In genomic region chr4:58417319-58417718, GRCm38 (mm10) we compare ENCODE assay signal across 15 mouse cellular contexts.
A peak's percentile ranks its signal among the peaks of the same experiment; 100 is the strongest.
DNase-seq lines count a peak whose midpoint lies in the region; ATAC-seq and TF ChIP-seq lines count a peak whose summit lies in the region.
"Had no signal": no experiment of that assay in that cellular context is flagged by ENCODE, and none has a peak within 500 bp of the region (broad histone marks: within the 10 kb centered on the region; RNA-seq: fewer than 3 reads in every experiment).

No protein-coding gene starts in this region.

- H3K9me3 ChIP-seq in kidney, embryonic 14.5 days (ENCODE audit: control insufficient read depth, low read length) = no peaks in the 10 kb centered on the region
- H3K9me3 ChIP-seq: midbrain, embryonic 15.5 days had no signal

- H3K9ac ChIP-seq in kidney, embryonic 14.5 days (ENCODE audit: low read depth, low read length) = no peak overlapping the region
- H3K9ac ChIP-seq: midbrain, embryonic 15.5 days had no signal

- WGBS in kidney, embryonic 14.5 days = 72% methylated on average over 4 of the region's 4 CpGs

- no peak for TF ChIP-seq CTCF in embryonic fibroblast, embryonic 13.5 days (IDR thresholded peaks at IDR 0.05; ENCODE audit: borderline replicate concordance, insufficient read depth, low read length)

- H3K4me2 ChIP-seq in kidney, embryonic 14.5 days (replicated peaks; ENCODE audit: low read depth, low read length) = no peak overlapping the region
- H3K4me2 ChIP-seq: midbrain, embryonic 15.5 days had no signal

- H3K36me3 ChIP-seq in kidney, embryonic 14.5 days (ENCODE audit: control insufficient read depth, insufficient read depth, low read length) = no peaks in the 10 kb centered on the region
- H3K36me3 ChIP-seq: midbrain, embryonic 15.5 days had no signal

- no peak for DNase-seq in frontal cortex, postnatal 14 days (ENCODE audit: low spot score in 2 of 2)
- peak; percentile 17 for DNase-seq in kidney, postnatal 14 days
- DNase-seq in Muller cell, postnatal 12 days (ENCODE audit: inconsistent ontology term) = peak; percentile 86
- no peak for DNase-seq in layer of hippocampus, adult 9-10 months (ENCODE audit: low spot score)
- no peak for DNase-seq in embryo, embryonic 10 days (ENCODE audit: low spot score)
- DNase-seq: gastrocnemius, postnatal 10 days; left cerebral cortex, postnatal 4 days; right cerebral cortex, postnatal 14 days; thymus, postnatal 36 days had no signal

- no peak overlapping the region for H3K4me3 ChIP-seq in kidney, embryonic 14.5 days (ENCODE audit: low read length)
- no peak overlapping the region for H3K4me3 ChIP-seq in embryonic fibroblast, embryonic 13.5 days (ENCODE audit: insufficient read depth, low read length)
- H3K4me3 ChIP-seq: layer of hippocampus, adult 2 months; midbrain, embryonic 15.5 days had no signal

- no peak for TF ChIP-seq POLR2A in embryonic fibroblast, embryonic 13.5 days (IDR thresholded peaks at IDR 0.05; ENCODE audit: low read depth, low read length)

- no peaks in the 10 kb centered on the region; the same call in 1 of the 2 replicates for H3K27me3 ChIP-seq in kidney, embryonic 14.5 days (ENCODE audit: control insufficient read depth, insufficient read depth, low read length)
- H3K27me3 ChIP-seq: midbrain, embryonic 15.5 days had no signal

- H3K27ac ChIP-seq in kidney, embryonic 14.5 days (ENCODE audit: low read depth, low read length) = no peak overlapping the region
- H3K27ac ChIP-seq in embryonic fibroblast, embryonic 13.5 days (ENCODE audit: insufficient read depth, low read length) = peak overlapping the region; percentile 85
- H3K27ac ChIP-seq: layer of hippocampus, adult 2 months; midbrain, embryonic 15.5 days had no signal

- peak; percentile 34; the same call in 1 of the 2 replicates for ATAC-seq in frontal cortex, adult (ENCODE audit: low TSS enrichment)
- no peak for ATAC-seq in kidney, embryonic 14.5 days (ENCODE audit: low FRiP score, low TSS enrichment)
- ATAC-seq: intestine, postnatal 0 days; midbrain, embryonic 15.5 days had no signal

- no peaks in the 10 kb centered on the region for H3K4me1 ChIP-seq in kidney, embryonic 14.5 days (ENCODE audit: control insufficient read depth, insufficient read depth, low read length)
- peaks cover 11% of the 10 kb centered on the region for H3K4me1 ChIP-seq in embryonic fibroblast, embryonic 13.5 days (ENCODE audit: control insufficient read depth, insufficient read depth, low read length)
- H3K4me1 ChIP-seq: midbrain, embryonic 15.5 days had no signal

Comparison
In these comparisons a context has a peak if more than half of its experiments do, and no peak if none do; other contexts are left out.
1. DNase-seq: peak in kidney, postnatal 14 days (single experiment) and Muller cell, postnatal 12 days (single experiment); none in frontal cortex, postnatal 14 days (0 of 2), layer of hippocampus, adult 9-10 months (single experiment) and embryo, embryonic 10 days (single experiment).